Mouse (Mus musculus) megakaryocyte, embryonic 14.5 days (primary cell): ENCODE measurements at regions not wholly inside any gene's neighbourhood (a gene's known extent, or its start where the extent isn't known, plus 50 kb on each side); places are given as distances from the start of the nearest gene placed in this dataset.

Experiments
- FLI1 ChIP-seq: IDR thresholded peaks from 2 replicates; pipeline ENCODE4 v1.6.1; 2012; ENCODE audit warnings: low read length, inconsistent platforms, mixed read lengths
- GATA1 ChIP-seq: IDR thresholded peaks from 3 replicates; pipeline ENCODE4 v1.6.1; 2012; ENCODE audit warnings: mixed read lengths, low read length, inconsistent platforms, borderline replicate concordance

DNA sequence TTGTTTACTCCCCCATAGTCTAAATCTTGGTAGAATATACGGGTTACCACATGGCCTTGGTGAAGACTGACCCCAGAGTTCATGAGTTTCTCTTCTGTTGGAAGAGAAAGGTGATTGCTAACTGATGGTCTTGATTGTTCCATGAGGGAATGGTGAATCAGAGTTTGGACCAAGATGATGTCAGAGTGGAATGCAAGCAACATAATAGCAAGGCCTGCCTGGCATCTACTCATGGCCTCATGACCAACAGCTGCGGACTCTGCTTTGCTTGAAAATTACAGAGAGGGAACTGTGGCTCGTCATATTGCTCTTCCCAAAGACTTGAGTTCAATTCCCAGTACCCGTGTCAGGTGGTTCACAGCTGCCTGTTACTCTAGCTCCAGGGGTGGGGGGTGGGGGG is 205.9 kb upstream of the Pgrmc2 start:
- TF ChIP-seq GATA1 (no peak), FLI1 (no peak)
